Mouse (Mus musculus): Measurements from ENCODE around the gene Sipa1l2.

DNA sequence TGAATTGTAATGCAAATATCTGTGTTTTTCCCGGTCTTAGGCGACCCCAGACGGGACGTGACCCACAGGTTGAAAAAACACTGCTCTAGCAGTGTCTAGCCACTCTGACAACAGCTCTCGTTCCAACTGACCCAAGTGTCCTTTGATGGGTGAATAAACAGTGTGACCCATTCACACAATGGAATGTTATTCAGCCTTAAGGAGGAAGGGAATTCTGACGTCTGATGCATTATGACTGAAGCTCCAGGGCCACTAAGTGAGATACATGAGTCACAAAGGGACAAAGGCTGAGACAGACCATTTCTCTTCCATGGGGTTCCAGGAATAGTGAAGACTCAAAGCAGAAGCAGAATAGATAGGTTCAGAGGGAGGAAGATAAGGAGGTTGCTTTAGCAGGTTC lies 47.5 kb downstream of the Sipa1l2 start:
- TF ChIP-seq POLR2A (IDR thresholded peaks at IDR 0.05; ENCODE audit: insufficient read depth, low read depth, low read length): no peak
- TF ChIP-seq CTCF (IDR thresholded peaks at IDR 0.05; ENCODE audit: insufficient read depth, low read depth, low read length): no peak

All from olfactory bulb, adult 2 months (tissue).